Comparison of ENCODE assay signal across 8 mouse cellular contexts in the genomic region with DNA sequence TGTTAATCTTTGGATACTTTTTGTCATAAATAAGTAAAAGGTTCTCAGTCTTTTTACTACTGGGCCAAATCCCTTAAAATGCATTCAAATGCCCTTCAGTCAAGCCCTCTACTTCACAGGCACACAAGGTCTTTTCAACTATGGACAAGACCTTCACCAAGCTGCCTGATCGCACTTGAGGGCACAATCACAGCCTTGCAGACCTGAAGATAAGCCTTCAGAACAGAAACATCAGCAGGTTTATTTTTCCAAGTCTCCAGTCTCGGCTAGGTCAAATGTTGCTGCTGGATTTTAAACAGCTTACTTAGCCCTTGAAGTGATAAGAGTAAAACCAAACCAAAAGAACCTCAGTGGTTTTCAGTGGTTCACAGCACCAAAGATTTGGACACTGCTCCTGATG. TPM values are rescaled to one million over a fixed set of nuclear protein-coding genes. Genes with fewer than 3 reads are reported as not detected.
DNase-seq lines count a peak whose midpoint lies in the region; ATAC-seq and TF ChIP-seq lines count a peak whose summit lies in the region.

No protein-coding gene starts in this region.

- H3K27me3 ChIP-seq in kidney, embryonic 15.5 days: no peaks in the 10 kb centered on the region
- H3K27me3 ChIP-seq in hindbrain, embryonic 14.5 days (ENCODE audit: control insufficient read depth, insufficient read depth, low read length): no peaks in the 10 kb centered on the region
- no peaks in the 10 kb centered on the region for H3K27me3 ChIP-seq in midbrain, embryonic 14.5 days (ENCODE audit: control insufficient read depth, insufficient read depth, low read length)

- peak overlapping the region; percentile 91 for H3K9ac ChIP-seq in kidney, embryonic 15.5 days
- peak overlapping the region; percentile 99 for H3K9ac ChIP-seq in hindbrain, embryonic 14.5 days
- peak overlapping the region; percentile 100 for H3K9ac ChIP-seq in midbrain, embryonic 14.5 days (replicated peaks; ENCODE audit: low read length)

- peak overlapping the region; percentile 66 for H3K4me3 ChIP-seq in kidney, embryonic 15.5 days (replicated peaks)
- H3K4me3 ChIP-seq in cortical plate, adult 2 months (ENCODE audit: insufficient read depth, low read length): peak overlapping the region; percentile 87; the same call in 1 of the 2 replicates
- H3K4me3 ChIP-seq in hindbrain, embryonic 14.5 days (replicated peaks; ENCODE audit: low read length): peak overlapping the region; percentile 92
- peak overlapping the region; percentile 99 for H3K4me3 ChIP-seq in midbrain, embryonic 14.5 days (replicated peaks; ENCODE audit: low read depth, low read length)

- WGBS in kidney, embryonic 15.5 days: 43% methylated on average over 2 of the region's 2 CpGs
- 37% methylated on average over 2 of the region's 2 CpGs for WGBS in hindbrain, embryonic 14.5 days
- 26% methylated on average over 2 of the region's 2 CpGs for WGBS in midbrain, embryonic 14.5 days

- no peak for TF ChIP-seq CTCF in cortical plate, adult 2 months (IDR thresholded peaks at IDR 0.05; ENCODE audit: extremely low read depth, insufficient read depth, low read length)

- peak overlapping the region; percentile 80 for H3K4me2 ChIP-seq in kidney, embryonic 15.5 days
- H3K4me2 ChIP-seq in hindbrain, embryonic 14.5 days (replicated peaks): peak overlapping the region; percentile 74
- peak overlapping the region; percentile 87 for H3K4me2 ChIP-seq in midbrain, embryonic 14.5 days (ENCODE audit: low read length)

- no peak for TF ChIP-seq POLR2A in cortical plate, adult 2 months (IDR thresholded peaks at IDR 0.05; ENCODE audit: extremely low read depth, insufficient read depth, low read length)

- DNase-seq in kidney, postnatal 4 days: no peak
- DNase-seq in hindbrain, embryonic 14.5 days (ENCODE audit: low spot score): no peak
- DNase-seq in midbrain, embryonic 14.5 days: no peak
- DNase-seq in testis, postnatal 14 days (ENCODE audit: low spot score): no peak
- DNase-seq in cerebellum, postnatal 36 days: no peak
- DNase-seq in right cerebral cortex, adult 2 months (ENCODE audit: low spot score in 2 of 2): no peak

- H3K36me3 ChIP-seq in kidney, embryonic 15.5 days: 0 out of 2 replicates have a peak, but pooled peaks cover 2% of the 10 kb centered on the region
- no peaks in the 10 kb centered on the region for H3K36me3 ChIP-seq in hindbrain, embryonic 14.5 days (replicated peaks; ENCODE audit: control insufficient read depth, insufficient read depth)
- no peaks in the 10 kb centered on the region for H3K36me3 ChIP-seq in midbrain, embryonic 14.5 days (ENCODE audit: control insufficient read depth, insufficient read depth, low read length)

- H3K4me1 ChIP-seq in kidney, embryonic 15.5 days: peaks cover 17% of the 10 kb centered on the region
- peaks cover 4% of the 10 kb centered on the region for H3K4me1 ChIP-seq in cortical plate, adult 2 months (ENCODE audit: control insufficient read depth, insufficient read depth, low read length)
- peaks cover 16% of the 10 kb centered on the region for H3K4me1 ChIP-seq in hindbrain, embryonic 14.5 days (replicated peaks; ENCODE audit: control insufficient read depth, insufficient read depth, low read length)
- H3K4me1 ChIP-seq in midbrain, embryonic 14.5 days (ENCODE audit: control insufficient read depth, insufficient read depth, low read length): peaks cover 23% of the 10 kb centered on the region

- no peaks in the 10 kb centered on the region for H3K9me3 ChIP-seq in kidney, embryonic 15.5 days (replicated peaks)
- no peaks in the 10 kb centered on the region for H3K9me3 ChIP-seq in hindbrain, embryonic 14.5 days (ENCODE audit: control insufficient read depth, low read length)
- no peaks in the 10 kb centered on the region for H3K9me3 ChIP-seq in midbrain, embryonic 14.5 days (ENCODE audit: control insufficient read depth, low read length)

- no peak for ATAC-seq in kidney, embryonic 15.5 days (replicated peaks; ENCODE audit: low FRiP score)
- ATAC-seq in hindbrain, embryonic 14.5 days (ENCODE audit: low FRiP score): no peak
- no peak for ATAC-seq in midbrain, embryonic 14.5 days (ENCODE audit: low FRiP score, low TSS enrichment)

- no peak overlapping the region for H3K27ac ChIP-seq in kidney, embryonic 15.5 days
- H3K27ac ChIP-seq in cortical plate, adult 2 months (ENCODE audit: insufficient read depth, low read length): no peak overlapping the region
- no peak overlapping the region for H3K27ac ChIP-seq in hindbrain, embryonic 14.5 days
- 0 out of 2 replicates have a peak overlapping the region, but pooled peaks have one; percentile 98 for H3K27ac ChIP-seq in midbrain, embryonic 14.5 days (replicated peaks; ENCODE audit: low read depth, low read length)

RNA-seq across cellular contexts. Expression of gene Raf1, which starts 2.1 kb away (rescaled TPM):
- 87.0 and 94.9 TPM in 2 replicates for polyA plus RNA-seq in kidney, embryonic 15.5 days (2015; fragmentation: Nextera tagmentation; extraction: Ambion mirVana)
- 111 and 123 TPM in 2 replicates for polyA plus RNA-seq in cortical plate, adult 2 months (2012; rRNA removed)
- polyA plus RNA-seq in hindbrain, embryonic 14.5 days (2014; fragmentation: Nextera tagmentation; extraction: Ambion mirVana): 157 and 159 TPM in 2 replicates
- polyA plus RNA-seq in midbrain, embryonic 14.5 days (2014; fragmentation: Nextera tagmentation; extraction: Ambion mirVana): 148 and 179 TPM in 2 replicates
